ENCODE assay signal across 9 mouse cellular contexts in the genomic region with DNA sequence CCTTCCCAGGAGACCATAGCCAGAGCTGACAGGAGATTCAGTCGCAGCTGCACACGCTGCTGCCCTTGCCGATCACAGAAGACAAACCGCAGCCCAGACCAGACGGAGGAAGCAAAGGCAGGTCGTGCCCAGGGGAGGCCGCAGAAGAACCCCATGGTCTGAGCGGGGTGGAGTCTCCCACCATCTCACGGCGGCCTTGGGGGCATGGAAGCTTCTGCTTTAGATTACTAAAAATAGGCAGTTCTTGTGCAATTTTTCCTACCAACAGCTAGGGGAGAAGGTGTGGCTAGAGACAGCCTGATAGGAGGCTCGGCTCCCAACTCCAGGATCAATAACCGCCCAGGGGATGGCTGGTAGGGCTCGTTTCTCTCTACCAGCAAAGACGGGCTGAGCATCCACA. TPM values are rescaled to one million over a fixed set of nuclear protein-coding genes. Genes with fewer than 3 reads are reported as not detected.
DNase-seq lines count a peak whose midpoint lies in the region; ATAC-seq and TF ChIP-seq lines count a peak whose summit lies in the region.
"Had no signal": no experiment of that assay in that cellular context is flagged by ENCODE, and none has a peak within 500 bp of the region (broad histone marks: within the 10 kb centered on the region; RNA-seq: fewer than 3 reads in every experiment).

No protein-coding gene starts in this region.

- H3K9ac ChIP-seq in stomach, embryonic 15.5 days = no peak overlapping the region
- H3K9ac ChIP-seq in stomach, postnatal 0 days (ENCODE audit: low read length) = no peak overlapping the region
- peak overlapping the region; percentile 52 for H3K9ac ChIP-seq in stomach, embryonic 16.5 days (ENCODE audit: low read length)

- H3K36me3 ChIP-seq in stomach, embryonic 15.5 days = peaks cover 20% of the 10 kb centered on the region; the same call in 1 of the 2 replicates
- H3K36me3 ChIP-seq in stomach, postnatal 0 days (ENCODE audit: control insufficient read depth, insufficient read depth, low read length) = peaks cover 11% of the 10 kb centered on the region; the same call in 1 of the 2 replicates
- H3K36me3 ChIP-seq in stomach, embryonic 16.5 days (ENCODE audit: control insufficient read depth, insufficient read depth, low read length) = peaks cover 7% of the 10 kb centered on the region

- H3K4me1 ChIP-seq in stomach, embryonic 15.5 days = peaks cover 30% of the 10 kb centered on the region
- no peaks in the 10 kb centered on the region for H3K4me1 ChIP-seq in stomach, postnatal 0 days (replicated peaks; ENCODE audit: control insufficient read depth, insufficient read depth)
- peaks cover 40% of the 10 kb centered on the region for H3K4me1 ChIP-seq in stomach, embryonic 16.5 days (ENCODE audit: control insufficient read depth, insufficient read depth, low read length)

- ATAC-seq in stomach, embryonic 15.5 days (ENCODE audit: insufficient read depth, low FRiP score, low read depth) = no peak
- no peak for ATAC-seq in stomach, postnatal 0 days (ENCODE audit: low FRiP score, low TSS enrichment)
- no peak for ATAC-seq in stomach, embryonic 16.5 days (ENCODE audit: insufficient read depth, low FRiP score)

- peak overlapping the region; percentile 42 for H3K4me2 ChIP-seq in stomach, embryonic 15.5 days
- H3K4me2 ChIP-seq in stomach, postnatal 0 days (replicated peaks; ENCODE audit: low read depth) = no peak overlapping the region
- H3K4me2 ChIP-seq in stomach, embryonic 16.5 days (ENCODE audit: low read depth, low read length) = peak overlapping the region; percentile 23; the same call in 1 of the 2 replicates

- DNase-seq in heart, adult 11 months = peak; percentile 97
- DNase-seq in heart, postnatal 4 days = no peak
- no peak for DNase-seq in stomach, postnatal 0 days (ENCODE audit: low spot score)
- peak; percentile 61 for DNase-seq in liver
- no peak for DNase-seq in right cerebral cortex, adult 18-20 months
- DNase-seq in urinary bladder, postnatal 25 days (ENCODE audit: low spot score) = no peak
- DNase-seq: kidney, adult 9 months had no signal

- 48% methylated on average over 14 of the region's 14 CpGs for WGBS in stomach, embryonic 15.5 days
- WGBS in stomach, postnatal 0 days = 66% methylated on average over 14 of the region's 14 CpGs
- WGBS in stomach, embryonic 16.5 days = 48% methylated on average over 14 of the region's 14 CpGs

- TF ChIP-seq CTCF in stomach, postnatal 0 days (IDR thresholded peaks at IDR 0.05; ENCODE audit: low read depth) = no peak

- H3K27me3 ChIP-seq in stomach, embryonic 15.5 days (replicated peaks) = no peaks in the 10 kb centered on the region
- no peaks in the 10 kb centered on the region for H3K27me3 ChIP-seq in stomach, postnatal 0 days (ENCODE audit: control insufficient read depth, insufficient read depth, low read length)
- no peaks in the 10 kb centered on the region for H3K27me3 ChIP-seq in stomach, embryonic 16.5 days (ENCODE audit: control insufficient read depth, insufficient read depth, low read length)

- H3K27ac ChIP-seq in stomach, embryonic 15.5 days = peak overlapping the region; percentile 59
- H3K27ac ChIP-seq in stomach, postnatal 0 days (replicated peaks) = no peak overlapping the region
- no peak overlapping the region for H3K27ac ChIP-seq in stomach, embryonic 16.5 days (ENCODE audit: low read length)

- H3K9me3 ChIP-seq in stomach, embryonic 15.5 days = no peaks in the 10 kb centered on the region
- no peaks in the 10 kb centered on the region for H3K9me3 ChIP-seq in stomach, postnatal 0 days (ENCODE audit: control insufficient read depth, low read length)
- no peaks in the 10 kb centered on the region for H3K9me3 ChIP-seq in stomach, embryonic 16.5 days (replicated peaks; ENCODE audit: control insufficient read depth, low read length)

- H3K4me3 ChIP-seq in stomach, embryonic 15.5 days (replicated peaks) = peak overlapping the region; percentile 5
- H3K4me3 ChIP-seq in stomach, postnatal 0 days (ENCODE audit: low read depth, low read length) = no peak overlapping the region
- H3K4me3 ChIP-seq in stomach, embryonic 16.5 days (replicated peaks; ENCODE audit: low read length) = no peak overlapping the region

- TF ChIP-seq EP300 in stomach, postnatal 0 days (optimal IDR thresholded peaks at IDR 0.05) = no peak

RNA-seq across cellular contexts. Expression of a gene that starts 29.7 kb away (rescaled TPM):
- total RNA-seq in heart, postnatal 4 days (2021) = 10 to 100 TPM; 31.6 to 34.2 TPM
- 25.5 and 25.7 TPM in 2 replicates for polyA plus RNA-seq in stomach, embryonic 15.5 days (2015; fragmentation: Nextera tagmentation; extraction: Ambion mirVana)
- polyA plus RNA-seq in stomach, postnatal 0 days (2015; fragmentation: Nextera tagmentation; extraction: Ambion mirVana) = 12.7 and 13.9 TPM in 2 replicates
- polyA plus RNA-seq in stomach, embryonic 16.5 days (2015; fragmentation: Nextera tagmentation; extraction: Ambion mirVana) = 21.5 and 23.8 TPM in 2 replicates

RNA-seq across cellular contexts. Expression of a gene that starts 30.1 kb away (rescaled TPM):
- not detected for total RNA-seq in heart, postnatal 4 days (2021)
- polyA plus RNA-seq in stomach, embryonic 15.5 days (2015; fragmentation: Nextera tagmentation; extraction: Ambion mirVana) = 0.40 and 0.69 TPM in 2 replicates
- polyA plus RNA-seq in stomach, postnatal 0 days (2015; fragmentation: Nextera tagmentation; extraction: Ambion mirVana) = 0.25 and 0.36 TPM in 2 replicates
- 0.34 and 0.67 TPM in 2 replicates for polyA plus RNA-seq in stomach, embryonic 16.5 days (2015; fragmentation: Nextera tagmentation; extraction: Ambion mirVana)

RNA-seq across cellular contexts. Expression of a gene that starts 47.8 kb away (rescaled TPM):
- total RNA-seq in heart, postnatal 4 days (2021) = 1 to 10 TPM; 8.7 to 9.3 TPM
- polyA plus RNA-seq in stomach, embryonic 15.5 days (2015; fragmentation: Nextera tagmentation; extraction: Ambion mirVana) = 6.2 and 8.3 TPM in 2 replicates
- polyA plus RNA-seq in stomach, postnatal 0 days (2015; fragmentation: Nextera tagmentation; extraction: Ambion mirVana) = 4.9 and 5.2 TPM in 2 replicates
- polyA plus RNA-seq in stomach, embryonic 16.5 days (2015; fragmentation: Nextera tagmentation; extraction: Ambion mirVana) = 8.6 and 9.2 TPM in 2 replicates

RNA-seq across cellular contexts. Expression of a gene that starts 53.6 kb away (rescaled TPM):
- total RNA-seq in heart, postnatal 4 days (2021) = 10 to 100 TPM; 10.7 to 10.8 TPM
- polyA plus RNA-seq in stomach, embryonic 15.5 days (2015; fragmentation: Nextera tagmentation; extraction: Ambion mirVana) = 10.4 and 11.4 TPM in 2 replicates
- 12.1 TPM in 2 replicates for polyA plus RNA-seq in stomach, postnatal 0 days (2015; fragmentation: Nextera tagmentation; extraction: Ambion mirVana)
- 13.4 and 13.5 TPM in 2 replicates for polyA plus RNA-seq in stomach, embryonic 16.5 days (2015; fragmentation: Nextera tagmentation; extraction: Ambion mirVana)

RNA-seq across cellular contexts. Expression of a gene that starts 53.8 kb away (rescaled TPM):
- 10 to 100 TPM; 30.8 to 32.0 TPM for total RNA-seq in heart, postnatal 4 days (2021)
- 41.8 and 44.9 TPM in 2 replicates for polyA plus RNA-seq in stomach, embryonic 15.5 days (2015; fragmentation: Nextera tagmentation; extraction: Ambion mirVana)
- polyA plus RNA-seq in stomach, postnatal 0 days (2015; fragmentation: Nextera tagmentation; extraction: Ambion mirVana) = 22.5 and 23.0 TPM in 2 replicates
- polyA plus RNA-seq in stomach, embryonic 16.5 days (2015; fragmentation: Nextera tagmentation; extraction: Ambion mirVana) = 41.9 and 45.6 TPM in 2 replicates

Comparison
In these comparisons a context has a peak if more than half of its experiments do, and no peak if none do; other contexts are left out.
1. DNase-seq: peak in heart, adult 11 months (single experiment) and liver (single experiment); none in heart, postnatal 4 days (single experiment), stomach, postnatal 0 days (single experiment), right cerebral cortex, adult 18-20 months (single experiment) and urinary bladder, postnatal 25 days (single experiment).